Mouse (Mus musculus) liver, embryonic 14.5 days (tissue): Measurements from ENCODE around the gene Rgs19.

ENCODE experiments used
- CTCF ChIP-seq: IDR thresholded peaks from 2 replicates; pipeline ENCODE4 v1.5.1; 2016; ENCODE audit warnings: antibody characterized with exemption, low read depth, control low read depth
- EP300 ChIP-seq: IDR thresholded peaks from 2 replicates; pipeline ENCODE4 v1.6.1; 2016; ENCODE audit warnings: antibody characterized with exemption, low read depth

GRCm38 (mm10) chr2:181653065-181653464, 40.7 kb downstream of the Rgs19 start:
- TF ChIP-seq CTCF (no peak), EP300 (no peak)
